Mouse (Mus musculus) liver, adult 2 months (tissue): Measurements from ENCODE around the gene Hes5. TPM values are rescaled to one million over a fixed set of nuclear protein-coding genes. Genes with fewer than 3 reads are reported as not detected.

Experiments
- DNase-seq: peaks from one replicate; pipeline ENCODE4 v3.0.0-alpha.2; 2011; ENCODE audit warnings: low read depth, low spot score; ENCODE audit errors: extremely low read depth
- H3K27ac ChIP-seq: fragments of 200-500 bp; replicated peaks from 2 replicates; pipeline ENCODE4 v1.5.1; 2012; ENCODE audit warnings: low read depth, mild to moderate bottlenecking, control low read depth, inconsistent platforms, low read length; ENCODE audit not compliant: insufficient read depth
- H3K27me3 ChIP-seq: fragments of 200-500 bp; 2 replicates; pipeline ENCODE4 v1.6.1; 2012; ENCODE audit warnings: mild to moderate bottlenecking, moderate library complexity, low read length, inconsistent platforms; ENCODE audit not compliant: control insufficient read depth, insufficient read depth
- H3K36me3 ChIP-seq: fragments of 200-500 bp; 2 replicates; pipeline ENCODE4 v1.6.1; 2012; ENCODE audit warnings: low read length, inconsistent platforms; ENCODE audit not compliant: control insufficient read depth, insufficient read depth
- H3K4me1 ChIP-seq: fragments of 200-500 bp; 2 replicates; pipeline ENCODE4 v1.6.1; 2011; ENCODE audit warnings: low read length; ENCODE audit not compliant: control insufficient read depth, insufficient read depth
- H3K4me3 ChIP-seq: fragments of 200-500 bp; 2 replicates; pipeline ENCODE4 v1.5.1; 2011; ENCODE audit warnings: low read depth, mild to moderate bottlenecking, control low read depth, low read length, moderate library complexity; ENCODE audit not compliant: insufficient read depth
- H3K79me2 ChIP-seq: fragments of 200-500 bp; 2 replicates; pipeline ENCODE4 v1.6.1; 2012; ENCODE audit warnings: inconsistent platforms, mild to moderate bottlenecking, low read length, moderate library complexity; ENCODE audit not compliant: control insufficient read depth, insufficient read depth
- H3K9ac ChIP-seq: fragments of 200-500 bp; 2 replicates; pipeline ENCODE4 v1.6.1; 2012; ENCODE audit warnings: low read depth, mild to moderate bottlenecking, control low read depth, inconsistent platforms, low read length
- CTCF ChIP-seq: fragments of 200-500 bp; IDR thresholded peaks from 2 replicates; pipeline ENCODE4 v1.5.1; 2011; ENCODE audit warnings: low read depth, low read length, control low read depth
- POLR2A ChIP-seq: fragments of 200-500 bp; IDR thresholded peaks from 2 replicates; pipeline ENCODE4 v1.6.1; 2011; ENCODE audit warnings: low read length, control low read depth; ENCODE audit not compliant: insufficient read depth; ENCODE audit errors: extremely low read depth
- WGBS: fragments of 180-500 bp; shearing (Covaris S2); methylation state at CpG from one replicate; pipeline ENCODE4 v1.1.7; 2018; 5-methylcytosine and 5-hydroxymethylcytosine counted together
- polyA plus RNA-seq: library from polyadenylated mRNA; depleted of rRNA; stranded (reverse); fragments of >200 nt; gene quantifications from 2 replicates; pipeline ENCODE4 v1.2.3, GENCODE M21; 2012
- total RNA-seq: library from RNA; depleted of rRNA; stranded (reverse); fragments of >200 nt; gene quantifications from 2 replicates; pipeline ENCODE4 v1.2.3, GENCODE M21; 2014

Gene Hes5
- total and polyA plus RNA-seq, 2 experiments, result not detected

DNA sequence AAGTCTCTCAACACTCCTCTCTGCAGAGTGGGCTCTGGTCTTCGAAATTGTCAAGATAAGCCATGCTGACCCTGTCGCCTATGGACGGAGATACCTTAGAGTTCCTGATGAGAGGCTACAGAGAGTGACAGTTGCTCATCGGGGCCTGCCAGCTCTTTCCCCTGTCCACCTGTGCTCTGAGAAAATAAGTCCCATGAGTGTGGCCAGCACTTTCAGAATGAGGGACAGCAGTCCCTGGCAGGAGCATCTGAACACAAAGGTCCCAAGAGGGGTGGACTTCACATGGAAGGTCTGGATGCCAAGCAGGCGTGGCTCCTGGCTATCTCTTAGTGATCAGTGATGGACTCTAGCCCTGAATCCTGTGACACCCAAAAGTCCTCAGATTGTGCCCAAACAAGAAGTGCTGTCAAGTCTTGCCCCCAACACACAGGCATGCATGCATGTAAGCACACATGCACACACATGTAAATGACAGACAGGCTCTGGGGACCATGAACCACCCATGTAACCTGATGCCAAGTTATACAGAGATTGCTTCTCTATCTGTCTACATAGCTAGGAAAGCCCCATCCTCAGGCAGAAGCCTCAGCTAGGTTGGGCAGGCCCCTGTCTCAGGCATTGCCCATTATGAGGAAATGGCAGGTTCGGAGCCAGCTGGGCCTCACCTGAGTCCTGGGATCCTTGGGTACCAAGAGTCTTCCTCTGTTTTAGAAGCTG lies 17.2 kb upstream of the Hes5 start:
- WGBS, result 88% methylated on average over 6 of the region's 6 CpGs
- Histone ChIP-seq H3K4me1 (no peaks in the 10 kb centered on the region), H3K36me3 (no peaks in the 10 kb centered on the region), H3K9ac (no peak overlapping the region), H3K4me3 (no peak overlapping the region), H3K27me3 (no peaks in the 10 kb centered on the region), H3K79me2 (no peaks in the 10 kb centered on the region), H3K27ac (no peak overlapping the region)
- no peak for TF ChIP-seq POLR2A
- TF ChIP-seq CTCF, result no peak
- no peak for DNase-seq

DNA sequence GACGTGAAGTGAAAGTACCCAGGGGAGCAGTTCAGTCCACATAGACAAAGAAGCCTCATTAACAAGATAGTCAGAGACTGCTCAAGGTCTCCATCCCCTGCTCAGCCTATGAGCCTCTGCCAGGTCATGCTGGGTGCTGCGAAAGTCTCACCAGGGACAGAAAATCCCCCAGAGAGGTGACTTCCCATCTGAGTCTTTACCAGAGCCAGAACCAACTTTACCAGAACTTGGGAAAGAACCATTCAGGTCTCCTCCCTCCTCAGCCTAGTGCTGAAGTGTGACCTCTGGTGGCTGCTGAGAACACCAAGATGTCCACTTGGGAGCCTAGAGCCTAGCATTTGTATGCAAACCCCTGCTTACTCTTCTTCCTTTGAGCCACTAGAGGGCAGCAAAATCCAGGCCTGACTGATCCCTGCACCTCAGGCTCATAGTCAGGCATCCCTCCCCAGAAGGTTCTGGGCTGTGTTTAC lies 16.6 kb upstream of the Hes5 start:
- DNase-seq, result peak; percentile 86
- TF ChIP-seq CTCF, result peak; percentile 85
- no peak for TF ChIP-seq POLR2A
- H3K79me2 ChIP-seq, result no peaks in the 10 kb centered on the region
- H3K27me3 ChIP-seq, result no peaks in the 10 kb centered on the region
- H3K9ac ChIP-seq, result no peak overlapping the region
- WGBS, result 36% methylated on average over 2 of the region's 2 CpGs
- H3K4me3 ChIP-seq, result no peak overlapping the region
- H3K4me1 ChIP-seq, result no peaks in the 10 kb centered on the region
- no peaks in the 10 kb centered on the region for H3K36me3 ChIP-seq
- no peak overlapping the region for H3K27ac ChIP-seq

- Histone ChIP-seq H3K9ac (0 out of 2 replicates have a peak overlapping the region, but pooled peaks have one; percentile 16), H3K4me3 (peak overlapping the region; percentile 29; the same call in 1 of the 2 replicates)
- DNase-seq, result peak; percentile 80
These were observed 14.4 kb upstream of the Hes5 start for GRCm38 (mm10) chr4:154946319-154946718.

GRCm38 (mm10) chr4:154948066-154948939 lies 12.4 kb upstream of the Hes5 start:
- no peaks in the 10 kb centered on the region for H3K4me1 ChIP-seq

More at GRCm38 (mm10) chr4:154946319-154946718, 14.4 kb upstream of the Hes5 start:
- no peaks in the 10 kb centered on the region for H3K36me3 ChIP-seq
- WGBS, result 2% methylated on average over 8 of the region's 8 CpGs
- no peaks in the 10 kb centered on the region for H3K79me2 ChIP-seq
- H3K27ac ChIP-seq, result no peak overlapping the region
- no peaks in the 10 kb centered on the region for H3K27me3 ChIP-seq
- H3K4me1 ChIP-seq, result no peaks in the 10 kb centered on the region
- TF ChIP-seq CTCF, result no peak
- TF ChIP-seq POLR2A, result no peak

GRCm38 (mm10) chr4:154948940-154949588 lies 11.7 kb upstream of the Hes5 start:
- no peak for DNase-seq
- Histone ChIP-seq H3K9ac (no peak overlapping the region), H3K79me2 (no peaks in the 10 kb centered on the region), H3K27ac (no peak overlapping the region), H3K4me3 (no peak overlapping the region), H3K27me3 (peaks cover 5% of the 10 kb centered on the region; the same call in 1 of the 2 replicates), H3K4me1 (no peaks in the 10 kb centered on the region), H3K36me3 (no peaks in the 10 kb centered on the region)
- WGBS, result 71% methylated on average over 6 of the region's 6 CpGs
- TF ChIP-seq POLR2A (no peak), CTCF (no peak)

More at GRCm38 (mm10) chr4:154948066-154948939, 12.4 kb upstream of the Hes5 start:
- Histone ChIP-seq H3K4me3 (no peak overlapping the region), H3K27me3 (peaks cover 5% of the 10 kb centered on the region; the same call in 1 of the 2 replicates), H3K27ac (no peak overlapping the region), H3K79me2 (no peaks in the 10 kb centered on the region), H3K9ac (no peak overlapping the region), H3K36me3 (no peaks in the 10 kb centered on the region)
- no peak for DNase-seq
- TF ChIP-seq POLR2A, result no peak
- TF ChIP-seq CTCF, result no peak
- 51% methylated on average over 14 of the region's 14 CpGs for WGBS
